Mouse (Mus musculus) heart, postnatal 25 days (tissue): ENCODE results near the gene Psmb11. TPM values are rescaled to one million over a fixed set of nuclear protein-coding genes. Genes with fewer than 3 reads are reported as not detected.

Source experiments
- DNase-seq: peaks from one replicate; pipeline ENCODE4 v3.0.0; 2022; ENCODE audit warnings: low spot score
- intact Hi-C: fragments of 180-260 bp; cut with DNase I; formaldehyde crosslinking; loops from one replicate; pipeline ENCODE4 v1.15.1; 2025
- total RNA-seq, 2 experiments: library from RNA; stranded (reverse); gene quantifications; 2 replicates each; pipeline ENCODE4 v1.2.3; 2021

Psmb11 gene
- not detected for total RNA-seq

DNA sequence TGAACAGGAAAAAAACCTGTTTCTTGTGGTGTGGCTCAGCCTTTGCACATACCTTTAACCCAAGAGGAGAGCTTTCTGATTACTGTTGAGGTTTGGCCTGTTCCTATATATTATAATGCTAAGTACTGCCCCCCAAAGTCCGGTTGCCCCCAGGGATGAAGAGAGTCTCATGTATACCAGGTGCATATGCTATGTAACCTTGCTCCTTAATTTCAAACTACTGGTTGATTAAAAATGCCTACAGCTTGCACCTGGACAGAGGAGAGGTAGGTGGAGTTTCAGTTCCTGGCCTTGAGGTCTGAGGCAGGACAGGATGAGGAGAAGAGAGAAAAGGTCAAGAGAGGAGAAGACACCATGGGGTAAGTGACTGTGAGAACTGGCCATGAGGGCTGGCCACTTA is at the start of gene Psmb11:
TSS of gene Psmb11 (plus strand) at position 301 of the 400 bp plus-strand sequence.
- DNase-seq: no peak
- intact Hi-C loops: no loop called here

DNA sequence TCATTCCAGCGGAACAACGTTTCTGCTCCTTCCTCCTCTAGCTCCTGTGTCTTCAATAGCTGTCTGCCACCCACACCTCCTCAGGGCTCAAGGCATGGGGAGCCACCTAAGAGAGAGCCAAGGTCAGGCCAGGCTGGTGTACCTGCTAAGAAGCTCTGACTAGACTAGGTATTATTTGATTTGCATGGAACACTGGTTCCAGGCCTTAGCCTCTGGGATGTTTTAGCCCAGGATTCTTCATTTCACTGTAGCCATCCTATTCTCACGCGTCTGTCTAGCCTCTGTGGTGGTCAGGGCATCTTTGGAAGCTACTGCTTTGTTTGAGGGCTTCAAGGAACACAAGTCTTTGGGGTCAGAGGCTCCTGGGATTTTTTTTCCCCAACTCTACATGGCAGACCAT is 49.1 kb upstream of the Psmb11 start:
- DNase-seq: no peak
- intact Hi-C loops: loop anchor here (10.0 kb wide), 1 partner anchor 347 kb away; no protein-coding TSS in a partner anchor

DNA sequence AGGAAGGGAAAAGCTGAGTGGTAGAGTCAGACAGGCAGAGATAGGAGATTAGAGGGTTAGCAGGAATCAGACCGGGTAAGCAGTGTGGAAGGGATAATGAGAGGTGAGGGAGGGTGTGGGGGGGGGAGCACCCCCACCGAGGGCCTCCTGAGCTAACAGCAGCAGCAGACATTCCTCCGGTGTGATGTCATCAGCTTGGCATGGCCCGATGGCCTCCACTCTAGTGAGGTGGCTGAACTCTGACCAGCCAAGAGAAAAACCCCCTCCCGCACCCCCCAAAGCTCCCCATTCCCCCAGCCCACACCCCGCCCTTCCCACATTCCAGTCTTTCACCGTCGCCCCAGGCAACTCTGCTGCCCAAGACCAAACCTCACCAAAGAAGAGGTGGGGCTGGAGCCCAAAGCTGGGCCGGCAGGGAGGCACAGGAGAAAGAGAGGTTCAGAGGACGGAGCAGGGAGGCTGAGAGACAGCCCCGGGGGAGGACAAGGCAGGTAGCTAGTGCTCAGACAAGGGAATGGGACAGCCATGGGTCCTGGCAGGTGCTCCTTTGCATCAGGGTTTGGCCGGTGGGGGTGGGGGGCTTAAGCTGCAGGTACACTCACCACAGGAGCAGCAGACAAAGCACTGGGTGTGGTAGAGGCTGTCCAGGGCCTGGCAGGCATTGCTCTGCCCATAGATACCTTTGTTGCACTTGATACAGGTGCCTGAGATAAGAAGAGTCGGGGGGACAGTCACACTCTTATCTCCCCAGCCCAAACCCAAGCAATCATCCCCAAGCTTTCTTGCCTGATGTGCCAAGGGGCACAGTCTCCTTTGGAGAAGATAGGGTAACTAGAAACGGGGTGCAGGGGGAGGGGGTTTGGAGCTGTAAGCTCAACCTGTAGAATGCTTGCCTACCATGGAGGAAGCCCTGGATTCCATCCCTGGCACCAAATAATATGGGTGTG is 48.2 kb upstream of the Psmb11 start:
- DNase-seq: no peak
- intact Hi-C loops: loop anchor here (10.0 kb wide), 1 partner anchor 348 kb away; no protein-coding TSS in a partner anchor

DNA sequence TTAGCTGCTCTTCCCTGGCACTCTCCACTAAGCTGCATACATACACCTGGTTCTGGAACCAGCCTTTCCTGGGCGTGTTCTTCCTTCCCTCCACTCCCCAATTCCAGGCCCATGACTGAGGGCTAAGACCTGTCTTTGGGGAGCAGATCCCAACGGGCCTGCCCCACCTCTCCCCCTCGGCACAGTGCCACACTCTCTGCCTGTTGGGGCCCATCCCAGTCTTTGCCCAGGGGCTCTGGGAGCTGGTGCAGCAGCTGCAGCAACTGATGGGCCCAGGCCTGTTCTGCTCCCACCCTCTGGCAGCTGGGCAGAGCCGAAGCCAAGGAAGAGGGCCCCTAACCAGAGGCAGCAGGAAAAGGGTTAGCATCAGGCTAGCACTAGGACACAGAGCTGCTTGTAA is 47.0 kb upstream of the Psmb11 start:
- no peak for DNase-seq
- intact Hi-C loops: loop anchor here (10.0 kb wide), 1 partner anchor 349 kb away; no protein-coding TSS in a partner anchor

- intact Hi-C loops: loop anchor here (10.0 kb wide), 1 partner anchor 350 kb away; no protein-coding TSS in a partner anchor
- no peak for DNase-seq
These were observed 46.2 kb upstream of the Psmb11 start for GRCm38 (mm10) chr14:54575031-54575430.

DNA sequence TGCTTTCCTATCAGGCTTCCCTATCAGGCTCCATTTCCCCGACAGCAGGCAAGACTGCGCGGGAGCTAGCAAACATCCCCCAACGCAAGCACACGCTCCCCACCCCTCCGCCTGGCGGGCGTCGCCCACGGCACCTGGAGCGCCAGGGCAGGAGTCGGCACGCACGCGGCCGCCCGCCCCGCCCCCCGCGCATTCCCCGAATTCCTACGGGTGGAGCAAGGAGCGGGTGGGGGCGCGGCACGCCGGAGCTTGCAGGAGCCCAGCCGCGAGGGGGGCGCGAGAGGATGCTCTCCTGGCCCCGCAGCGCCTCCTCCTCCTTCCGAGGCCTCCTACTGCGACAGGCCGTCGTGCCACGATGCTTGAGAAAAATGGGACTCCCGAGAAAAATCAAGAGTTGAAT is 45.6 kb upstream of the Psmb11 start:
- intact Hi-C loops: loop anchor here (10.0 kb wide), 1 partner anchor 351 kb away; no protein-coding TSS in a partner anchor

GRCm38 (mm10) chr14:54576241-54577088 is 44.8 kb upstream of the Psmb11 start:
- intact Hi-C loops: loop anchor here (10.0 kb wide), 1 partner anchor 352 kb away; no protein-coding TSS in a partner anchor

More for the DNA sequence above, 45.6 kb upstream of the Psmb11 start:
- DNase-seq: peak; percentile 59

GRCm38 (mm10) chr14:54577089-54577982 is 43.9 kb upstream of the Psmb11 start, which contains the start of gene Ajuba:
Gene Ajuba (minus strand): TSS chr14:54577558.
- intact Hi-C loops: loop anchor here (10.0 kb wide), 1 partner anchor 353 kb away; no protein-coding TSS in a partner anchor
- peak; percentile 86 for DNase-seq

More at GRCm38 (mm10) chr14:54576241-54577088, 44.8 kb upstream of the Psmb11 start:
- no peak for DNase-seq

DNA sequence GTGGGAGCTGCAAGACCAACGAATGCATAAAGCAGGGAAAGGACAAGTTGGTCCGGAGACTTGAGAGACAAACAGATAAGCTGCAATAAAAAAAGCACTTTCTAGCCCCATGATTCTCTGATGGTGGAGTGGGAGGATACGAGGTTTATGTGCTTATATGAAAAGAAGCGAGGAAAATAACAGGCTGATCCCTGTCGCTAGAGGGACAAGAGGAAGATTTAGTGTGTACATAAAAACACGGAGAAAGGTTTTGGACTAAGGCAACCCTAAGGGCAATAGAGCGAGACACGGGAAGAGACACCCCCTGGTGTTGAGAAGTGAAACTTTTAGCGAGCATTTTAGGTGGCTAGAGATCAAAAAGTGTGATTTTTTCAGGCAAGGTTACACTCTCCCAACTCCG is 43.2 kb upstream of the Psmb11 start:
- DNase-seq: no peak
- intact Hi-C loops: loop anchor here (2.0 to 10.0 kb wide), 2 partner anchors 49 to 353 kb away; no protein-coding TSS in a partner anchor

DNA sequence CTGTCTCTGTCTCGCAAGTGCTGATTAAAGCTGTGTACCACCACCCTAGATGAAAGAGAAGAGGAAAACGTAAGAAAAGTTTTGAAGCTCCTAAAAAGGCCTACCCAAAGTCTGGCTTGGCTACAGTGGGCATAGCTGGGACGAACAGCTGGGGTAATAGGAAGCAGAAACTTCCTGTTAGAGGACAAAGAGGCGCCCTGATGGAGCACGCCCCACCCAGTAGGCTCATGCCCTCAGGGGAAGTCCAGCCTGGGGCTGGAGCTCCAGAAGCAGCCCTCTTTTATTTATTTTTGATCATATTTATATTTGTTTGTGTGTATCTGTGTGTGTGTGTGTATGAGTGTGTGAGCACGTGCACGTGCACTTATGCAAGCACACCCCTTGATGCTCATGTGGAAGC is 41.6 kb upstream of the Psmb11 start:
- intact Hi-C loops: loop anchor here (2.0 to 10.0 kb wide), 2 partner anchors 51 to 355 kb away; no protein-coding TSS in a partner anchor

DNA sequence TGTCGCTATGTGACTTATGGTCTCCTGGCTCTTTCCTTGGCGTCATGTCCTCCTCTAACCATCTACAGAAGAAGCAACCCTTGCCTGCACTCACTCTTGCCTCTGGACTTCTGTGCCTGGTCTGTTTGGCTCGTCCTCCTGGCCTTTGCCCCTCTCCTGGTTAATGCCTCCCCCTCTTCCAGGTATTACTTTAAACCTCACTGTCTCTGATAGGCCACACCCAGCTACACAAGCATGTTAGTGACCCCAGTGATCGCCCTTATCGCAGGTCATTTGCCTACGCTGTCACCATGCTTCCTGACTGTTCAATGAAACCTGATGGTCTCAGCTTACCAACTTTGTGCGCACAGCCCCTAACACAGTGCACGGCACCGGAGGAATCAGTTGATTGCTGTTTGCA is 38.7 kb upstream of the Psmb11 start:
- intact Hi-C loops: loop anchor here (2.0 kb wide), 1 partner anchor 14 kb away; no protein-coding TSS in a partner anchor

More for the DNA sequence above, 41.6 kb upstream of the Psmb11 start:
- no peak for DNase-seq

GRCm38 (mm10) chr14:54583681-54584338 is 37.4 kb upstream of the Psmb11 start:
- intact Hi-C loops: loop anchor here (2.0 kb wide), 1 partner anchor 13 kb away; no protein-coding TSS in a partner anchor
- DNase-seq: no peak

More for the DNA sequence above, 38.7 kb upstream of the Psmb11 start:
- DNase-seq: no peak

DNA sequence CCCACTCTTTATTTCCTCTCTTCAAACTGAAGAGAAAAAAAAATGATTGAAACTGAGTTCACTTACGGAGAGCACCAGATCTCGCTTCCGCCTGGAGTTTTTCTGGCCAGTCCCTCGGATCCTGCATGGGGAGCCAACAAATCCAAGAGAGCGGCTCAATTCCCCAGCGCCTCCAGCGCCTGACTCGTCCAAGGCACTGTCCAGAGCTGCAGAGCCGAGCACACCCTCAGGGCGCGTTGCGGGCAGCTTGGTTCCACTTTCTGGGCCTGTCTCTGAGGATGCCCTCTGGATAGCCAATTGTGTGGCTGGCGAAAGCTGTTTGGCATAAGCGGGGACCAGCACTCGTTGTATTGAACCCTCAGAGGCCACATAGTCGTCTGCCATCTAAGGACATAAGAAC is 30.2 kb upstream of the Psmb11 start:
- no peak for DNase-seq
- intact Hi-C loops: no loop called here

- no peak for DNase-seq
- intact Hi-C loops: no loop called here
These were observed 28.8 kb upstream of the Psmb11 start for GRCm38 (mm10) chr14:54592319-54592934.

DNA sequence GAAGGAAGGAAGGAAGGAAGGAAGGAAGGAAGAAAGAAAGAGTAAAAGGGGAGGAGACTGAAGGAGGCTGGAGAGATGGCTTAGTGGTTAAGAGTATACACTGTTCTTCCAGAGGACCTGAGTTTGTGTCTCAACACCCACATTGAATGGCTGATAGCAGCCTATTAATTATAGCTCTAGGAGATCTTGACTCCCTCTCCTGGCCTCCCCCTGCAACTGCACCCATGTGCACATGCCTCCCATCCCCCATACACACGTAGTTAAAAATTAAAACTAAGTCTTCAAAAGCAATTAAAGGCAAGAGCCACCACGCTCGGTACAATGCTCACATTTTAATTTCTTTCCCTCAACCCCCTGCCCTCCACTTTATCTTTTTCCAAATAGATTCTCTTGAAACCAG is 27.2 kb upstream of the Psmb11 start:
- no peak for DNase-seq
- intact Hi-C loops: no loop called here

- DNase-seq: no peak
These were observed 26.4 kb upstream of the Psmb11 start for GRCm38 (mm10) chr14:54594631-54595414.

DNA sequence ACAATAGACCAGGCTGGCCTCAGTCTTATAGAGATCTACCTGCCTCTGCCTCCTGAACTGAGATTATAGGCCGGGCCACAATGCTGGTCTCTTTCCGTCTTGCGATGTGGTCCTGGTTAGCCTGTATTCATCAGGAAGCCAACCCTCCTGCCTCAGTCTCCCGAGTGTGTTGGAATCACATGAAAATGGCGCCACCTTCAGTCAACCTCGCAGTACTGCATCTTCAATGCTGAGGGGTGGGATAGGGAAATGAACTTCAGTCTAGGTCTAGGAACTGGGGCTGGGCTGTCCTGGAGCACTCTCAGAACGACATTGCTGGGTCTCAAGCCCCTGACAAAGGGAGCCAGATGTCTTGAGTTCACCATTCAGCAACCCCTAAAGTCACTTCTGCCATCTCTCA is 24.1 kb upstream of the Psmb11 start:
- intact Hi-C loops: loop anchor here (2.0 kb wide), 1 partner anchor 14 kb away; no protein-coding TSS in a partner anchor
- DNase-seq: no peak

More at GRCm38 (mm10) chr14:54594631-54595414, 26.4 kb upstream of the Psmb11 start:
- intact Hi-C loops: no loop called here
